Comparison of ENCODE assay signal across 11 mouse cellular contexts in genomic region chr19:10398296-10398695, GRCm38 (mm10).
DNase-seq lines count a peak whose midpoint lies in the region.
"Had no signal": no experiment of that assay in that cellular context is flagged by ENCODE, and none has a peak within 500 bp of the region (broad histone marks: within the 10 kb centered on the region; RNA-seq: fewer than 3 reads in every experiment).

No protein-coding gene starts in this region.

- peak; percentile 36 for DNase-seq in cerebellum, adult 11 months
- no peak for DNase-seq in cerebellum, postnatal 4 days (ENCODE audit: low spot score in 2 of 2)
- peak; percentile 94 for DNase-seq in right cerebral cortex, adult 18-20 months
- DNase-seq in right cerebral cortex, postnatal 4 days = no peak
- DNase-seq in left cerebral cortex, adult 9 months (ENCODE audit: low spot score in 2 of 2) = peak; percentile 85 to 90
- DNase-seq in ovary, postnatal 10 days (ENCODE audit: low spot score) = no peak
- no peak for DNase-seq in kidney, postnatal 14 days
- no peak for DNase-seq in spleen, postnatal 4 days (ENCODE audit: low spot score in 2 of 2)
- DNase-seq: adrenal gland, postnatal 36 days; kidney, adult 8-10 months; liver, postnatal 0 days had no signal

Comparison
In these comparisons a context has a peak if more than half of its experiments do, and no peak if none do; other contexts are left out.
1. DNase-seq: peak in cerebellum, adult 11 months (single experiment), right cerebral cortex, adult 18-20 months (single experiment) and left cerebral cortex, adult 9 months (2 of 2); none in cerebellum, postnatal 4 days (0 of 2), right cerebral cortex, postnatal 4 days (single experiment), ovary, postnatal 10 days (single experiment), kidney, postnatal 14 days (single experiment) and spleen, postnatal 4 days (0 of 2).